Mouse (Mus musculus): Measurements from ENCODE around the gene Srebf2.
"Not testable (repeated sequence)": the region's sequence is repeated elsewhere in the genome, so short reads cannot be mapped to it uniquely, and the experiment has no call there.

Srebf2 gene

DNA sequence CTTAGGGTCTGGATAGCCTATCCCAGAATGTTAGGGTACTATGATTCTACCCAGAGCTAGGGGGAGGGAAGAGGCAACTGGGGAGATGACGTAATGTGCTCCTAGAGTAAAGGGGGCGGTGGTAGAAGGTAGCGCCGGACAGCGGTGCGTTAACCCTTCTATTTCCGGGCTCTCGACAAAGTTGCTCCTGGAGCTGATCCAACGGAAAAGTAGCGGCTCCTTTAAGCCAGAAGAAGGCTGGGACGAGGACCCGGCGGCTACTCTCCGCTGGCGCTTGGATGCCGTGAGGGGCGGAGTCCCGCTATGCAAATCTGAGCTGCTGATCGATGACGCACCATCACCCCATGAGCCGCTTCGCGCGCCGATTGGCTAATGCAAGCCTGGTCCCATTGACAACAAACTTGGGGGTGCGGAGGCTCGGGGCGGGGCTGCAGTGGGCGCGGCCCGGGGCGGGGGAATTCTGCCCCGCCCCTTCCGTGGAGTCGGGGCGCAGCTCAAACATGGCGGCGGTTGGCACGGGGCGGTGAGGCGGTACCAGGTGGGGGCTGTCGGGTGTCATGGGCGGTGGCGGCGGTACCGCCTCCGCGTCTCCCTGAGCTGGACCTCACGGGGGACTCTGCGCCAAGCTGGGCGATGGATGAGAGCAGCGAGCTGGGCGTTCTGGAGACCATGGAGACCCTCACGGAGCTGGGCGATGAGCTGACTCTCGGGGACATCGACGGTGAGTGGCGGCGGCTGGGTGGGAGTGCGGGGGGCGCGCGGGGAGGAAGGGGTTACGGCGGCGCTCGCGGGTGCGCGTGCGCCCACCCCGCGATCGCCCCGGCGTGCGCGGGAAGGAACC lies at the start of gene Srebf2:
Srebf2 (plus strand) TSS at position 412 of the 841 bp plus-strand sequence.
- DNase-seq = peak; percentile 98

DNA sequence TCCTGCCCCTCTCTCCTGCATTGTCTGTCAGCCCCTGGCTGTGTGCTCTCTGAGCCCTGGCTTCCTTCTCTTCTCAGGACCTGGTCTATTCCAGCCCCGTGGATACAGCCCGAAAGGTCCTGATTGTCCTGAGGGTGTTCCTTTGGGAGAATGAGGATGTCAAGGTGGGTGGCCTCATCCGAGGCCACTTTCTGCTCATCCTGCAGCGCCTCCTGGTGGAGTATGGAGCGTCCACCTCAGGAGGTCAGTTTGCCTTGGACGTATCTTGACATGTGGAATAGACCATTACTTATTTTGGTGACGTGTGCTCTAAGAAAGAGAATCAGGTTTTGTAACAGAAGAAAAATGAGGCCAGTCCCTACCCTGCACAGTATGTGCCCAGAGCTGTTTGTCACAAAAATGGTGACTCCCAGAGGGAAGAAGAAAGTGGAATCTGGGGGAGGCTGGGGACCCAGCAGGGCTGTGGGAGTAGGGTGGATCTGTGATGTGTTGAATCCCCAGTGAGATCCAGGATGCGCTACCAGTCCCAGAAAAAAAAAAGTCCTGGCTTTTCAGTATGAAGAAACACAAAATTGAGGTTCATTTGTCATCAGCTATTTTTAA lies 39.9 kb upstream of the Srebf2 start:
- DNase-seq = peak; percentile 56

DNA sequence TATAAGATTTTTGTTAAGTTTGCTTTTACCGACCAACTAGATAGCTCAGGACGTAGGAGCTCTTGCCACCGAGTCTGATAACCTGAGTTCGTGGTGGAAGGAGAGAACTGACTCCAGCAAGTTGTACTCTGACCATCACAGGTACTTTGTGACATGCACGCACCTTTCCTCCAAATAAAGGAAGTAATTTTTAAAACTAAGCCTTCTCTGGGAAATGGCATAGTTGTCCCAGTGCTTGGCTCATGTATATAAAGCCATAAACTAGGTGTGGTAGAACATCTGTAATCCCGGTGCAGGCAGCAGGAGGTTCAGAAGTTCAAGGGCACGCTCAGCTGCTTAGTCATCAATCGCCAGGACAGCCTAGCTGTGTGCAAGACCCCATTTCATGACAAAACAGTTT lies 26.4 kb upstream of the Srebf2 start:
- no peak for DNase-seq

DNA sequence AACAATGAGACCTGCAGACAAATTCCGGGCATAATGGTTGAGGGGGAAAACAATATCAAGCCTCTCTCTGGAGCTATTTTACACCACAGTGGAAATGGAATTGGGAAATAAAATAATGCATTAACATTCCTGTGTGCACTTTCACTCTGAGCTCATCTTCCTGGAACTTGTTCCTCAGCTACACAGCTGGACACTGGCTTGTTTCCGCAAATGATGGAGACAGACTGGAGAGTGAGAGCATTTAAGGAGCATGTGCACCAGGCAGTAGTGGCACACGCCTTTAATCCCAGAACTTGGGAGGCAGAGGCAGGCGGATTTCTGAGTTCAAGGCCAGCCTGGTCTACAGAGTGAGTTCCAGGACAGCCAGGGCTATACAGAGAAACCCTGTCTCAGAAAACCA lies 20.3 kb upstream of the Srebf2 start:
- DNase-seq = not testable (repeated sequence)

DNA sequence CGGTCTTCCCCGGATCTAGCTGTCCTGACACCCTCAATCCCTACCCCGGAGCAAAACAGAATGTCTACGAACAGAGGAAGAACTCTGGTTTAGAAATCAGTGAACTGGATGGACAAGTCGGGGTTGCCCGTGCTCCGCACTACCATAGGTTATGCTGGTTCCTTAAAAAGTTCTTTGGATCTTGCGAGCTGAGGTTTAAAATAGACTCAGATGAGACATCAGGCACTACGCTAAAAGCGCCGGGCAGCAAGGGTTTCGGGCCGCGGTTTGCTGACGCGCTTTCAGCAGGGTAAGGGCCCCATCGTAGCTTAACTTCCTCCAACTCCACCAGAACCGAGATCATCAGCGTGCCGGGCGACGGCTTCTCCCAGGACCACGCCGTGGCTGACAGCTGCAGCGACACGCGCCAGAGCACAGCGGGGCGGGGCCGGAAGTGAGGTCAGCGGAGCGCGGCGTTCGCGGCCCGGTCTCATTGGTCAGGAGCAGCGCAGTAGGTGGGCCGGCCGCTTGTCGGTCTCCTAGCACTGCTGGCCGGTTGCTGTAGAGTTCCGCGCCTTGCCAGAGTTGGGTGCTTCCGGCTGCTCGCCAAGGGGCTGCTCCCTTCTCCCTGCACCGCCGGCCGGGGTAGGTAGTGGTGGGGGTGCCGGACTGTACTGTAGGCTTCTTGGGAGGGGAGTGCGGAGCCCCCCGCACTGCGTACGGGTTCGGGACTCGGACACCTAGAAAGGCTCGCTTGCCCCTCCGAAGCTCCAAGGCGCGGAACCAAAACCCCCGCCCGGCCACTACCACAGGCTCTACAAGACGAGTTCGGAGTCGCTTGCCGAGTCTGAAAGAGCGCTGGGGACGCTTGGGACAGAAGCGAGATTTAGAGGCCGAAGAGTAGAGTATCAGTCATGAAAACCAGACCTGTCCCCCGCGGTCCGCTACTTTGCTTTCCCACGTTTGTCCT lies 19.3 kb upstream of the Srebf2 start, which contains the start of gene Ccdc134:
Ccdc134 (plus strand) TSS at position 497 of the 949 bp plus-strand sequence.
- peak; percentile 97 for DNase-seq

DNA sequence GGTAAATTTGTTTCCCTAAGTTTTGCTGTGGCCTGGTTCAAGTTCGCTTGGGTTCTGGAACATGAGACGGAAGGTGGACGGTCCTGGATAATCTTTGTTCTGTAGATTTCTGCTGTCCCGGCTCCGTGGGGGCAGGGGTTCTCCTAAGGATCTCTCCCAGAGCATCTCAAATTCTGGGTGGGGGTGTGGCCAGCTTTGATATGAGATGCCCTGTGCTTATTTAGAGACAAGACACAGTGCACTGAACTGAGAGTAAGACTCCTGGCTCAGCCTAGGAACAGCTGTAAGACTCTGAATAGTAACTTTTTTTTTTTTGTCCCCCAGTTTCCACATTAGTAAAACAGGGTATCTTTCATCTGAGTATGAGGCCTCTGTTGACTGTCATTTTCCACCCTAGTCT lies 18.6 kb upstream of the Srebf2 start:
- DNase-seq = no peak

DNA sequence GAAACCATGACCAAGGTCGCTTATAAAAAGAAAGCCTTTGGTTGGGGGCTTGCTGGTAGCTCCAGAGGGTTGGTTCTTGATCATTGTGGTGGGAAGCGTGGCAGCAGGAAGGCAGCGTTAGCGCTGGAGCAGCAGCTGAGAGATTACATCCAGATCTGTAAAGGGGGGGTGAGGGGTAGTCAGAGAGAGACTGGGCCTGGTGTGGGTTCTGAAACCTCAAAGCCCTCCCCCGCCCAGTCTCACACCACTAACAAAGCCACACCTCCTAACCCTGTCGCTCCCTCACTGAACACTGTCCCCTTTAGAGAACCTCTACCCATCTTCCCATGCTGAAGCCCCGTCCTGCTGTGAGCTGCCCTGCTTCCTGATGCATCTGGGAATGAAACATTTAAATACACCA lies 16.4 kb upstream of the Srebf2 start:
- DNase-seq = no peak

DNA sequence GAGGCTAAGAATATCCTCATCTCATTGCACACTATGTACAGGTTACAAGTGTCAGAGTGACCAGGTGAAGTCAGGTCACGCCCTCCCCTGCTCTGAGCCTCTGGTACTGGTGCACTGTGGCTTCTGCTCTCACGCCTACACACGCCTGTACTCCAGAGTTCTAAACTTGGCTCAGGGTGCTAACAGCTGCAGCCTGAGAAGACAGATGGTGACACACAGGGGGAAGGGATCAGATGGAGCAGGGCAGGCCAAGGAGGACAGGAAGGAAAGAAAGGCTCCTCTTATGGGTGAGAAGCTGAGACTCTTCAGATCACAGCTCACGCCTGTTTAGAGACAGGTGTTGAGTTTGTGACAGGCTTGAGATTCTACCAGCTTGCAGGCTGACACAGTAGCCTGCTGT lies 11.6 kb upstream of the Srebf2 start:
- no peak for DNase-seq

DNA sequence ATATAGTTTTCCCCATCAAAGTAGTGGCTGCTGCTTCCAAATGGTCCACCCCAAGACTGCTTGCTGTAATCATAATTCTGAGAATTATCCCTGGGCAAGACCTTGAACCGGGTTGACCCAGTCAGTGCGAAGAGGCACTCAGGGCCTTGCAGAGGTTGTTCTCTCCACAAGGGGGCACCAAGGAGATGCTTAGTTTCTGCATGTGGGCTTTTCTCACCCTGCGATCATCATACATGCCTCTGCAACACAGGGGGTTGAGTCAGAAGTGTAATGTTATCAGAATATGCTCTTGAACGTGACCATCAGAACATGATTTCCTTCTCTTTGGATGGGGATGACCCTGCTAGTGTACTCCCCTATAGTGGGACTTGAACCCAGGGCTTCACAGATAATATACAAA lies 8.4 kb upstream of the Srebf2 start:
- peak; percentile 40 for DNase-seq

DNA sequence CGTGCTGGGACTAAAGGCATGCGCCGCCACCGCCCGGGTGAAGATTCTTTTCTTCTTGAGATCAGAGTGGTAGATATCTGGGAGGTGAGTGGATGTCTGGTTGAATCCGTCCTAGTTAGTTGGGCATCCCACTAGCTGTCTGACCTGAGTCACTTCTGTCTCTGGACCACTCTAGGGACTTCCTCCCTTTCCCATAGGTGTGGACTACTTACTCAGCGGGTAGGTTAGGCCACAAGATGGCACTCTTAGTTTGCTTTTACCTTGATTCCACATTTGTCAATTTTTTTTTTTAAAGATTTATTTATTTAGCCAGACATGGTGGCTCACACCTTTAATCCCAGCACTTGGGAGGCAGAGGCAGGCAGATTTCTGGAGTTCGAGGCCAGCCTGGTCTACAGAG lies 7.8 kb upstream of the Srebf2 start:
- DNase-seq = no peak

DNA sequence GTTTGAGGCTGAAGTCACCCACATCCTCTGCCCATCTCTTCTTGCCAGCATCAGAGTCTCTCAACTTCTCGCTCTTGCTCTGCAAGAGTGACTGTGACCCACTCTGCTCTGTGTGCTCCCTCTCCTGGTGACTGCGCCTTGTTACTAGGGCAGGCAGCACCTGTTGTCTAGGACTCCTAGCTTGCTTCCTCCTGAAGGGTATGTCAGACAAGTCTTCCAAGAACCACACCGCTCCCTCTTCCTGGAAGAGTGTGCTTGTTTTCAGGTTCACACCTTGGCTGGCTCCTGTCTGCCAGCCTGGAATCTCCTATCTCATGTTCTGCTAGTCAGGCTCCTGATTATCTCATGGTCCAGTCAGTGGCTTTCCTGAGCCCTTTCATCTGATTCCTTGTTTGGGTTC lies 6.6 kb upstream of the Srebf2 start:
- DNase-seq = no peak

DNA sequence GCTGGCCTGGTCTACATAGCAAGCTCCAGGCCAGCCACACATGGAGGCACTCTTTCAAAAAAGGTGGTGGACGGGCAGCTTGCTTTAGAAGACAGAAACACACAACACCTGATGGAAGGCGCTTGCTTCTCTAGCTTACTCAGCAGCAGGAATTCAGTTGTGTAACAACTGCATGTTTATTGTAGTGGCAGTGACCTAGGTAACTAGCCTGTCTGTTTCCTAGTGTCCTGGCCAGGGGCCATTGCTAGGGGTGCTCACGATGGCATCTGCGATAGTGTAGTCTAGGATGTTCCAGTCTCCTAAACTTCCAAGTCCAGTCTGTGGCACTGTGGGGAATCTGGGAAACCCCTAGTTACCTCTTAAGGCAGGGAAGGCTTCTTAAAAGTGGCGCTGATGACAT lies 2.8 kb upstream of the Srebf2 start:
- DNase-seq = no peak

DNA sequence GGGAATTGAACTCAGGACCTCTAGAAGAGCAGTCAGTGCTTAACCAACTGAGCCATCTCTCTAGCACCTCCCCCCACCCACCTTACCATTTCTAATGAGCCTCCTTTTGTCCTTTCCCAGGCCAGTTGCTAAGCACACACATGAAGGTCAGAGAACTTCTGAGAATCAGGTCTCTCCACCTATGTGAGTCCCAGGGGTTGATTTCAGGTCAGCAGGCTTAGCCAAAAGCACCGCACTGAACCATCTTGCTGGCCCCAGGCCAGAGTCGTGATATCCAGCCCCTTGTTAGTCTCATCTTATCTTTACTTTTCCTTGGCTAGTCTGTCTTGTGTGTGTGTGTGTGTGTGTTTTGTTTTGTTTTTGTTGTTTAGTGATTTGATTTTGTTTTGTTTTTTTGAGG lies 1.6 kb upstream of the Srebf2 start:
- no peak for DNase-seq

DNA sequence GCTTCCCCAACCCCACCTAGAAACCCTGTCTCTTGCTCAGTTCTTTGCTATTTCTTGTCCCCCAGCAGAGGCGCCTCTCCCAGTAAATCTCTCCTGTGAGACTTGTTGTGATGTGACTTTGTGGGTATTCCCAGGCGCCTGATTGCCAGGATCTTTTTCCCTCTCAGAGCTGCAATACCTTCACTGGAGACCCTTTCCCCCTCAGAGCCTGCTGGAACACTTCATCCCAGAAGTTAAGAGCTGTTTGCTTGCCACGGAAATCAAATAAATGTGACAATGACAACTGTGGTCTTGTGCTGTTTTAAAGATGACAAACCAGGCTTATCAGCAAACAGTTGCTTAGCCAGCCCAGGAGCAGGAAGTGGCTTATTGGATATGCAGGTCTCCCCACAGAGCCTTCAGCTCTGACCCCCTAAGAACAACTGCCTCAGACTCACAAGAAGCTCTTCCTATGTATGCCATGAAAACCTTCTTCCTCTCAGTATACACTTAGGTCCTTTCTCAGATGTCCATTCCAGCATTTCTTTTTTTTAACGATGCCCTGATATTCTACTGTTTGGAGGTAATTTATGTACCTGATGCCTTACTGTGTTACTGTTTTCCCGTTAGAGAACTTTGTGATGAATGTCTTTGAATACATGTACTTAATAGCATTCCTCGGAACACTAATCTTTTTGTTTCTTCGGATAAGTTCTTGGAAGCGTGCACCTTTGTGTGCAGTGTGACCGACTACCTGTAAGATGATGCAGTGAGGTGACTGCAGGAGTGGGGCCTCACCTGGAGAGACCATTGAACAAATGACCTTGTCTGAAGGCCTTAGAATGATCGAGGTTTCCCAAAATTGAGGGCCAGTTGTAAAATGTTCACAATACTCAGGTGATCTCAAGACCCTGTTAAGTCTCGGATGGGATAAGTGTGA lies 871 bp upstream of the Srebf2 start:
- DNase-seq = no peak

DNA sequence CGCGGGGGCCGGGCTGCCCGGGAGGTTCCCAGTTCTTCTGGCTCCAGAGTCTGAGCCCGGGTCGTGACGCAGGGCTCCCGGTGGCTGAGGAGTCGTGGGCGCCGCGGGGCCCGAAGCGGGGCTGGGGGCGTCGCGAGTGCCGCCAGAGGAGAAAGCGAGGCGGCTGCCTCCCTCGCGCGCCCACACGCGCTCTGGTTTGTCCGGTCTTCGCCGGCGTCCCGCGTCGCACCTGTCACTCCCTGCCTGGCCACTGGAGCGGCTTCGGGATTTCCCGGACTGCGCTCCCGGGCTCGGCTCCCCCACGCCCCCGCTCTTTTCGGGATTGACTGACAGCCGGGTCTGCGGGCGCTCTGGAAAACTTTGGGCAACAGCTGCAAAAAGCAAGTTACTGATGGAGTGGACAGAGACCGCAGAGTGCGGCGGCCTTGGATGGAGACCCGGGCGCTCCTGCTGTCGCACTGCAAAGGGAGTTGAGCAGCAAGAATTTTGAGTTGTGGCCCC lies 680 bp downstream of the Srebf2 start:
- peak; percentile 65 for DNase-seq

DNA sequence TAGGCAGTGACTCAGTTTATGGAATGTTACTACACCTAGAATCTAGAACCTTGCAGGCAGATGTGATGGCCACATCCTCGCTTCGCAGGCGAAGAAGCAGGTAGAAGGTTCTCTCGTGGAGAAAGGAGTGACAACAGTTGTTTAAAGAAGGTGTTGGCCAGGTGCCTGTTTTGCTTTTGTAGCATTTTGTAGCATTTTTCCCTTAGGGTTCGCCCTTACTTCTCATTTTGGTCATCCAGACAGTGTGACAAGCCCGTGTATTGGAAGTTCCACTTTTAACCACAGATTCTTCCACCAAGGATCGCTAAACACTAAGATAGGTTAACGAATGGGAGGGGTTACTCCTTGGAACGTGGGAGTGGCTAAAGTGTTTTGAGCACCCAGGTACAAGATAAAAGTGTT lies 1.5 kb downstream of the Srebf2 start:
- no peak for DNase-seq

DNA sequence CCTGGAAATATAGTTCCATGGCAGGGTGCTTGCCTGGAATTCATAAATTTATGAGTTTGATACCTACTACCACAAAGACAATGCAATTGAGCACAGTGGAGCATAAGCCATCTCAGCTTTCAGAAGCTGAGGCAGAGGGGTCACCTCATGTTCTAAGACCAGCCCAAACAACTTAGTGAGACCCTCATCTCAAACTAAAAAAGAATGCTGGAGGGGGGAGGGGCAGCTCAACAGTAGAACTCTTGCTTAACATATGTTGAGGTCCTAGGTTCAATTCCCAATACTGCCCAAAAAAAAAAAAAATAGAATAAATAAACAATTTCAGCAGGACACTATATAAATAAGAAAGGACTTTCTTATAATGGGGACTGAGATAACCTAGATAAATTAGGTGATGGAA lies 3.1 kb downstream of the Srebf2 start:
- no peak for DNase-seq

DNA sequence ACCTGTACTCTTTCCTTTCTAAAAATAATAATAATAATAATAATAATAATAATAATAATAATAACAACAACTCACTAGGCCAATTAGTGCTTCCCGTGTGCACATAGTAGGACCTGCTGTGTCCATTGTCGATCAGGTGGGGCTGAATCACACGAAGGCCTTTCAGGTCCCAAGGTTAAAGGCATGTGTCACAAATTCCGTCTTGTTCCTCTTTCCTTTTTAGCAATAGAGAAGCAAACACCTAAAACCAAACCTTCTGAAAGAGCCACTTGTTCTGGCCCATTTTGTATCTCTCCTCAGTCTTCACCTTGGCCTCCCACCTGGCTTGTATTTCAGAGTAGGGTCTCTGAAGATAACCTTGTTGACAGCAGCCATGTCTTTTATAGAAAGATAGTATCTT lies 4.2 kb downstream of the Srebf2 start:
- DNase-seq = no peak

DNA sequence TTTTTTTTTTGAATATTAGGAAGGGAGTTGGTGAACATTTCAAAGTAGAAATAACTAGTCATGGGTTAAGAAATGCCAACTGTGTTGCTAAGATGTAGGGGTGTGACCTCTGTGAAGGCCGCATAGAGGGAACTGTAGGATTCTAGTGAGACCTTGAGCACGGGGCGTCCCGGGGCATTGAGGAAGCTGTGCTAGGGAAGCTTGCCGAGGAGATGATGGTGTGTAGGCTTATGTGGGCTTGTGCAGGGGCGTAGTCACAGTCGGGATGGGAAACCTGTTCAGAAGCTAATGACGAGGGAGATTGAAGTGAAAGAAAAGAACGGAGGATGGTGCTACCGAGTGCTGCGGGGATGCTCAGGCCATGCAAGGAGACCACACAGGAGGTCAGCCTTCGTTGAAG lies 5.0 kb downstream of the Srebf2 start:
- no peak for DNase-seq

DNA sequence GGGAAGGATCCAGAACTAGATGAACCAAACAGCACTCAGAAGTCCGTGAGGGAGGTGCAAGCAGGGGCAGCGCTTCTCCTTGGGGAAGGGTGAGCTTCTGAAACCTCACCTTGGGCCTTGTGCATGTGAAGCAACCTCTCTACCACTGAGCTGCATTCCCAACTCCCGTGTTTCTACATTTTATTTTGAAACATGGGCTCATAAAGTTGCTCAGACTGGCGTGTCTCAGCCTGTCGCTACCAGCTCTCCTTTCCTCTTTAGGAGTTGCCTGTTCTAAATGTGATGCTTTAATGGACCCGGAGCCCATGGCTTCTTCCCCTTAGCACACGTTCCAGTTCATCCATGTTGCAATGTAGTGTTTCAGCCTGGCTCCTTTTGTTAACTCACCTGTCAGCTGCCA lies 5.5 kb downstream of the Srebf2 start:
- no peak for DNase-seq

DNA sequence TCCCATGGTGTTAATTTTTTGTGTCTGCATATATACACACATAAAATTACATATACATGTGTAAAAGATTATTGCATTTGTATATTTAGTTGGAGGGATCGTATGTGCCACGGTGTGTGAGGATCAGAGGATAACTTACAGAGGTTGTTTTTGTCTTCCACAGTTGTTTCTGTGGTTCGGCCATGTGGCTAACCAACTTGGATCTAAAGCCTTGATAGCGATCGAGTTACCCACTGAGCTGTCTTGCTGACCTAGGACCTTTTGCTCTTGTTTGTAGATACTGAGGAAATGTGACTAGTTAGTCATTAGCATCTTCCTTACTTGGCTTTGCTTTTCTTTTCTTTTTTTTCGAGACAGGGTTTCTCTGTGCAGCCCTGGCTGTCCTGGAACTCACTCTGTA lies 9.3 kb downstream of the Srebf2 start:
- no peak for DNase-seq

DNA sequence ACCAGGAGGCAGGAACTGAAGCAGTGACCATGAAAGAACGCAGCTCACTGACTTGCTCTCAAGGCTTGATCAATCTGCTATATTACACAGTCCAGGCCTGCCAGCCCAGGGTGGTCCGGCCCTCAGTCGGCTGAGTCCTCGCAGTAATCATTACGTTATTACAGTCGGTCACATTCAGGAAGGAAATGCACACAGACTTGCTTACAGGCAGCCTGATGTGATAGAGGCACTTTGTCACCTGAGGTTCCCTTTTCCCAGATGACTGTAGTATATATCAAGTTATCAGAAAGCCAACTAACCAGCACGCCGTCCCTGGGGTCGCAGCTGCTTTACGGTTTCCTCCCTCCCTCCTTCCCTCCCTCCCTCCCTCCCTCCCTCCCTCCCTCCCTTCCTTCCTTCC lies 9.9 kb downstream of the Srebf2 start:
- no peak for DNase-seq
